Mouse (Mus musculus) bone marrow macrophage, adult 2 months (primary cell): ENCODE results near the gene Trp53.

Experiments
- CTCF ChIP-seq: IDR thresholded peaks from 2 replicates; pipeline ENCODE4 v1.5.1; 2012; ENCODE audit warnings: low read depth, mild to moderate bottlenecking, low read length, moderate library complexity
- POLR2A ChIP-seq: IDR thresholded peaks from 2 replicates; pipeline ENCODE4 v1.6.1; 2012; ENCODE audit warnings: mild to moderate bottlenecking, low read depth, low read length, borderline replicate concordance

DNA sequence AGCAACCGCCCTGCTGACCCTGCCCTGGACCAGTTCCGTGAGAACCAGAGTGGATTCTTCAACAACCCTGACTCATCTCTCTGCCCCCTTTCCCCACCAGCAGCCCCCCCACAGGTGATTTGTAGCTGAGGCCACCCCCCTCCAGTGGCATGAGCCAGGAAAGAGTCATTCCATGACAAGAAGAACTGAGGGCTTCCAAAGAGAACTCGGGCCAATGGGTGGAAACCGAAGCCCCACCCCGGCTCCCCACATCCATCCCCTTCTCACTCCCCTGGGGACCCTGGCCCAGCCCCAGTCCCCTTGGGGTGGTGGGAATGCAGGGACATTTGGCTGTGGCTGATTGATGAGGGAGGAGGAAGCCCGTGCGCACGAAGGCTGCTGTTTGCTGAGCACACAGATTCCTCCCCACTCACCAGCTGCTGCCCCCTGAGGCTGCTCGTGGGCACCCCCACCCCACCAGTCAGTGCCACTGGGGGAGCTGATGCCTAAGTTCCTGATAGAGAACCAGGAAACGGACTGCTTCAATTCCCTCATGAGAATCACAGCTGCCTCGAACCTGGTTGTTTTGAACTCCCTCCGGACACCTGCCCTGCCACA is 31.0 kb upstream of the Trp53 start, which contains the start of gene Dnah2:
- TF ChIP-seq CTCF (no peak), POLR2A (no peak)
